Mouse (Mus musculus): ENCODE measurements around the gene Nlrp3.

DNA sequence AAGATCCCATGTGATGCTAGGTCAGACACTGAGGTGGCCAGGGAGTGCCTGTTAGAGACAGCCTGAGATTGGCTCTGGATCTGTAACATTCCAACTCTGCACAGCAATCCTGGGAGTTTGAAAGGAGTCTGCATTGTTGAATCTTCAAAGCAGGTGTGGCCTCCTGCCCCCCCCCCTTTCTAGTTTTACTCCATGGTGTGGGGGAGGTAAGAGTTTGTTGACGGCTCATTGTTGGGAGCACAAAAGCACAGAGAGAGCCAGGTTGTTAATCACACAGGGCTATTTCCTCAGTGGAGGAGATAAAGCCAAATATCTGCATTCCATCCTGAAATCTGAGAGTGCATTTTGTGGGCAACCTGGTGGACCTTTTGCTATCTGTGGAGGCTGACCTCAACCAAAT, 29.8 kb upstream of the Nlrp3 start:
- TF ChIP-seq CTCF (IDR thresholded peaks at IDR 0.05) = no peak
- TF ChIP-seq EP300 (IDR thresholded peaks at IDR 0.05) = no peak
